Mouse (Mus musculus) ES-Bruce4 (cell line): ENCODE results near the gene 2410015M20Rik.

Experiments
- CTCF ChIP-seq: IDR thresholded peaks from one replicate; pipeline ENCODE4 v1.8.1; 2011; ENCODE audit warnings: low read depth, low read length
- EP300 ChIP-seq: IDR thresholded peaks from 2 replicates; pipeline ENCODE4 v1.6.1; 2011; ENCODE audit warnings: low read depth, low read length; ENCODE audit not compliant: insufficient read depth
- POLR2A ChIP-seq: IDR thresholded peaks from one replicate; pipeline ENCODE4 v1.8.1; 2011; ENCODE audit warnings: low read length; ENCODE audit not compliant: insufficient read depth

- TF ChIP-seq CTCF (no peak), EP300 (no peak), POLR2A (no peak)
Observed at GRCm38 (mm10) chr17:56605431-56605830, 4.1 kb downstream of the 2410015M20Rik start.
